Mouse (Mus musculus) heart, embryonic 12.5 days (tissue): ENCODE data around the gene Spata48. TPM values are rescaled to one million over a fixed set of nuclear protein-coding genes. Genes with fewer than 3 reads are reported as not detected.

ENCODE experiments used
- ATAC-seq: fragments of 200-750 bp; cut with Nextera tagmentation; 2 replicates; pipeline ENCODE4 v1.8.0; 2017; ENCODE audit warnings: moderate TSS enrichment, moderate library complexity; ENCODE audit not compliant: insufficient number of reproducible peaks, low FRiP score
- H3K27ac ChIP-seq: fragments of 300-500 bp; sonication (generic); 2 replicates; pipeline ENCODE4 v1.5.1; 2016; ENCODE audit warnings: mild to moderate bottlenecking, moderate library complexity; ENCODE audit not compliant: poor library complexity, severe bottlenecking
- H3K27me3 ChIP-seq: fragments of 300-500 bp; sonication (generic); replicated peaks from 2 replicates; pipeline ENCODE4 v1.6.1; 2016; ENCODE audit warnings: mild to moderate bottlenecking, moderate library complexity
- H3K36me3 ChIP-seq: fragments of 300-500 bp; sonication (generic); 2 replicates; pipeline ENCODE4 v1.6.1; 2016; ENCODE audit warnings: mild to moderate bottlenecking, moderate library complexity
- H3K4me1 ChIP-seq: fragments of 300-500 bp; sonication (generic); replicated peaks from 2 replicates; pipeline ENCODE4 v1.6.1; 2016; ENCODE audit warnings: mild to moderate bottlenecking
- H3K4me2 ChIP-seq: fragments of 300-500 bp; sonication (generic); 2 replicates; pipeline ENCODE4 v1.6.1; 2016; ENCODE audit warnings: mild to moderate bottlenecking, moderate library complexity
- H3K4me3 ChIP-seq: fragments of 300-500 bp; sonication (generic); 2 replicates; pipeline ENCODE4 v1.5.1; 2016; ENCODE audit warnings: mild to moderate bottlenecking
- H3K9ac ChIP-seq: fragments of 300-500 bp; sonication (generic); 2 replicates; pipeline ENCODE4 v1.6.1; 2016; ENCODE audit warnings: mild to moderate bottlenecking, moderate library complexity
- H3K9me3 ChIP-seq: fragments of 300-500 bp; sonication (generic); replicated peaks from 2 replicates; pipeline ENCODE4 v1.6.1; 2016; ENCODE audit warnings: mild to moderate bottlenecking, moderate library complexity
- WGBS: fragments of 180-500 bp; shearing (Covaris S2); methylation state at CpG from one replicate; pipeline ENCODE4 v1.1.7; 2016; 5-methylcytosine and 5-hydroxymethylcytosine counted together
- polyA plus RNA-seq: library from polyadenylated mRNA; unstranded; fragments of >200 nt; fragmentation: Nextera tagmentation; extraction: Ambion mirVana; gene quantifications from 2 replicates; pipeline ENCODE4 v1.2.1, GENCODE M21; 2016

The Spata48 gene
- 1.2 and 1.6 TPM in 2 replicates for polyA plus RNA-seq

DNA sequence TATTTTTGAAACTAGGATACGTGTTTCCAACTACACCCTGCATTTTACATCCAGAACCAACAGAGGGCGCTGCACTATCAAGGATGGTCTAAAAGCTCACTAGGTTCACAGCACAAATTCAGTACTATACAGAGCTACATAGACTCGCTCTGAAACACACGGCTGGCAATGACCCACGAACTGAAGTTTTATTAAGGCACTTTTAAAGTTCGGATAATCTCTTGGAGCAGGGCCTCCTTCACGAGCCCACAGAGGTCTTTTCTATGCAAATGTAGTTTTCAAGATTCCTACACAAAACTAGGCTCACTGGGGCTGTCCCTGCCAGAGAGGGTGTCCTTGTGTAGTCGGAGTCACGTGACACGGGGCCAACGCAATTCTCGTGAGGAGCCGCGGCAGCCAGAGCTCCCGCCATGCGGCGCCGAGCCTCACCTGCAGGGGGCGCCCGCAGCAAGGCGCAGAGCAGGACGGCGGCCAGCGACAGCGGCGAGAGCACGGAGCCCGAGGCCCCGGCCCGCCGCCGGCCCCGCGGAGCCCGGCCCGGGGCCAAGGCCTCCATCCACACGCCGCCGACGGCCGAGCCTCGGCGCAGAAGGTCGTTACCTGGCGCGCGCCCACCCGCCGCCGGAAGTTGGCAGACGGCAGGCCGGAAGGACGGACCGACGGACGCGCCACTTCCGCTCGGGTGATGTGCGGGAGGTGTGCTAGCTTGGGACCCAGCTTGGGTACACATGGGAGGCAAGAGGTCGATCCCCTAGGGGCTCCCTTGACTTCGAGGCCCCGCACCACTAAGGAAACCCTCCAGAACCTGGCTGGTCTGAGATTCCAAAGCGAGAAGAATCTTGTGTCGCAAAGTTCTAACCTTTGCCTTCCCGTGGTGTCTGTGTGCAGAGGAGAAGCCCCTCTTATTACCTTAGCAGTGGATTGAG, at the start of gene Spata48, which contains the start of gene Zpbp:
TSS of gene Spata48 (plus strand) at position 460 of the 926 bp plus-strand sequence.
TSS of gene Zpbp (minus strand) at position 774 of the 926 bp plus-strand sequence.
- WGBS, result 4% methylated on average over 65 of the region's 66 CpGs
- Histone ChIP-seq H3K9me3 (no peaks in the 10 kb centered on the region), H3K27me3 (0 out of 2 replicates have a peak, but pooled peaks cover under 1% of the 10 kb centered on the region), H3K36me3 (no peaks in the 10 kb centered on the region), H3K4me3 (peak within 1 kb of the TSS; percentile 79), H3K4me2 (peak within 1 kb of the TSS; percentile 82), H3K27ac (peak within 1 kb of the TSS; percentile 70), H3K9ac (peak within 1 kb of the TSS; percentile 80), H3K4me1 (no peaks in the 10 kb centered on the region)
- peak; percentile 96 for ATAC-seq

DNA sequence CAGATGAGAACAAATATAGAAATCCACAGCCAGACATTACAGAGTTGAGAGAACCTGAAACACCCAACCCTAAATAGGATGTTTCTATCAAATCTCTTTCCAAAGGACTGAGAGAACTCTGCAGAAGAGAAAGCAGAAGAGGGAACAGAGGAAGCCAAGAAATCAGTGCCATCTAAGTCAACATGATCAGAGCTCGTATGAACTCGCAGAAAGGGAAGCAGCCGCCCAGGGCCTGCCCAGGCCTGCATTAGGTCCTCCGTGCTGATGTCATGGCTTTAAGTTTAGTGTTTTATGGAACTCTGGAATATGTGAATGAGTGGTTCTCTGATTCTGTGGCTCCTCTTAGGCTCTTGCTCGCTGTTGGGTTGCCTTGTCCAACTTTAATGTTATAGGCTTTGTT, 47.7 kb upstream of the Spata48 start:
- H3K4me1 ChIP-seq, result no peaks in the 10 kb centered on the region
- no peak overlapping the region for H3K9ac ChIP-seq
- no peak overlapping the region for H3K27ac ChIP-seq
- H3K27me3 ChIP-seq, result no peaks in the 10 kb centered on the region
- WGBS, result 75% methylated on average over 5 of the region's 5 CpGs
- H3K4me3 ChIP-seq, result no peak overlapping the region
- ATAC-seq, result no peak
- no peak overlapping the region for H3K4me2 ChIP-seq
- H3K36me3 ChIP-seq, result no peaks in the 10 kb centered on the region
- no peaks in the 10 kb centered on the region for H3K9me3 ChIP-seq

DNA sequence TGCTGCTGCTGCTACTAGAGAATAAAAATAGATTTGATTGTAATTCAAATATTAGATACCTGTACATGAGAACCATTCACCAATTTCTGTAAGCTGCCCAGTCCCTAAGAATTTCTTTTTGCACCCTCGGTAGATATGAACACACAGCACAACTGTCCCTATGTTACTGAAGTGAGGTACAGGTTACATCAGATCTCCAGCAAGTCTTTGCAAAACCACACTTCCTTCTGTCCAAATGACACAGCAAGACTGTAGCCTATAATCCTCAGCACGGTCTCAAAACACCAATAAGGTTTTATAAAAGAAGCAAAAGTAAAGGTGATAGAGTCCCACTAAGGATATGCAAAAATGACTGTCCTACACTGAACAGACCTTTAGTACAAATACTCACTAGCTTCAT, 44.5 kb upstream of the Spata48 start:
- Histone ChIP-seq H3K36me3 (no peaks in the 10 kb centered on the region), H3K4me1 (no peaks in the 10 kb centered on the region), H3K27ac (no peak overlapping the region), H3K4me3 (no peak overlapping the region), H3K4me2 (no peak overlapping the region), H3K9me3 (no peaks in the 10 kb centered on the region), H3K27me3 (no peaks in the 10 kb centered on the region), H3K9ac (no peak overlapping the region)
- 77% methylated on average over 2 of the region's 2 CpGs for WGBS
- no peak for ATAC-seq

DNA sequence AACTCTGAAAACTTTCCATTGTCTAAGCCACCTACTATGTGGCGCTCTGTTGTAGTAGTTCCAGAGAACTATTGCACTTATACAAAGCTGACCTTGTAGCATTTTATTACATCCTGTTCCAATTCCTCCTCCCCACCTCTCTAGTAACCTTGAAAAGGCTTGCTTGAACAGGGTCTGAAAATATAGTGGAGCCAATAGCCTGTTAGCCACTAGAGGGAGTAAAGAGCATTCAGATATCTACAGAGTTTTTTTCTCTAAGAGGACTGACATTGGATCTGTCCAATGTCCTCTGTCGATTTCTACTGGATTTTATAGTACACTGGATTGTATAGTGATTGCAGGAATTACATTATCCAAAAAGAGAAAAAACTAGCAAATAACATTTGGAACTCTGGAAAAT, 6.9 kb upstream of the Spata48 start:
- H3K9me3 ChIP-seq, result no peaks in the 10 kb centered on the region
- 25% methylated on average over 2 of the region's 2 CpGs for WGBS
- H3K4me1 ChIP-seq, result no peaks in the 10 kb centered on the region
- H3K4me3 ChIP-seq, result no peak overlapping the region
- H3K27me3 ChIP-seq, result 0 out of 2 replicates have a peak, but pooled peaks cover 2% of the 10 kb centered on the region
- no peak overlapping the region for H3K9ac ChIP-seq
- no peak overlapping the region for H3K4me2 ChIP-seq
- no peak overlapping the region for H3K27ac ChIP-seq
- no peaks in the 10 kb centered on the region for H3K36me3 ChIP-seq
- no peak for ATAC-seq

DNA sequence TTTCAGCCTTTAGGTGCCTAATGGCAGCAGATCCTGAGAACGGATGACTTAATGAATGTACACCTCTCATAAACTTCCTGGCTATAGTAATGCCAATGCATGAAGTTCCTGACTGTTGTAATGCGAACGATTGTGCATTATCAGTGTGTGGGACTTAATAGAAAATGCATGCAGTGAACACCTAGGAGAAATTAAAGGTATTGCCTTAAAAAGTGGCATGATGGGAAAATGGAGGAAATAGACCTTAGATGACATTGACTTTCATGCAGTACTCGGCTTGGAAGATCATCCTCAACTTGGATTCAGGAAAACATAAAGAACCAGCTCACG, 632 bp downstream of the Spata48 start:
- Histone ChIP-seq H3K27me3 (no peaks in the 10 kb centered on the region; the same call in 1 of the 2 replicates), H3K27ac (no peak overlapping the region), H3K4me3 (peak overlapping the region; percentile 79), H3K4me2 (peak overlapping the region; percentile 82), H3K9ac (peak overlapping the region; percentile 80), H3K4me1 (no peaks in the 10 kb centered on the region), H3K36me3 (no peaks in the 10 kb centered on the region), H3K9me3 (no peaks in the 10 kb centered on the region)
- ATAC-seq, result no peak
- 83% methylated on average over 5 of the region's 5 CpGs for whole genome bisulfite sequencing

DNA sequence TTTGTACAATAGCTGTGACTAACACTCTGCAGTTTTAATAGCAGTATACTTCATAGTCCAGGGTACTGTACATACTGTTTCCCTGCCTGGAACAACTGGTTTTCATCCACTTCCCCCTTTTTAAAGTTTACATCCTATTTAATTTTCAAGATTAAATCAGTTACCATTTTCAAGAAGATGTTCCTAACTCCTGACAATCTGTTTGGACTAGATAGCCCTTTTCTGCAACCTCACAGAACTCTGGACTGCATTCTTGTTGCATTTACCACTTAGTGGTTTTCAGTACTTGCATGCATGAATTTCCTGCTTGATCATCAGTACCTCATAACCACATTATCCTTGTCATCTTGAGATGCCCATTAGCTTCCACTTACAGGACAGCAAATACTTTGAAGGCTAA, 7.0 kb downstream of the Spata48 start:
- Histone ChIP-seq H3K9ac (no peak overlapping the region), H3K27ac (no peak overlapping the region), H3K27me3 (no peaks in the 10 kb centered on the region; the same call in 1 of the 2 replicates), H3K36me3 (no peaks in the 10 kb centered on the region), H3K9me3 (no peaks in the 10 kb centered on the region), H3K4me1 (no peaks in the 10 kb centered on the region), H3K4me2 (no peak overlapping the region), H3K4me3 (no peak overlapping the region)
- ATAC-seq, result no peak

DNA sequence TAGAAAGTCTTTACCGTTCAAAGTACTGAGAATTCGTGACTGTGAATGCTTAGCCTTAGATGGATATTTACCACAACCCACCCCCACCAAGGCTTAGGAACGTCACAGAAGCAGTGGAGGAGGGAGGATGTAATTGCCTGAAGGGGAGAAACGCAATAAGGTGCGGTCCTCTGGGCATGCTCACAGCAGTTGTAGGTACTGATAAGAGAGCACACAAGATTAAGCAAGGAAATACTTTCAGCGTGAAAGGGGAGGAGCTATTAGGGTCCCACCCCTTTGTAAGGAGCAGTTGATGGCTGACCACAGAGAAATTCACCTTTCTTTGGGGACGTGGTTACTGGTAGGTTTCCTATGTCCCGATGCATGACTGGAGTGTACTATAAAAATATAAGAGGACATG, 22.5 kb downstream of the Spata48 start:
- no peak for ATAC-seq
- Histone ChIP-seq H3K4me2 (no peak overlapping the region), H3K36me3 (no peaks in the 10 kb centered on the region), H3K4me3 (no peak overlapping the region), H3K9me3 (no peaks in the 10 kb centered on the region), H3K9ac (no peak overlapping the region), H3K27ac (no peak overlapping the region), H3K27me3 (no peaks in the 10 kb centered on the region), H3K4me1 (no peaks in the 10 kb centered on the region)
- WGBS, result 39% methylated on average over 8 of the region's 8 CpGs

DNA sequence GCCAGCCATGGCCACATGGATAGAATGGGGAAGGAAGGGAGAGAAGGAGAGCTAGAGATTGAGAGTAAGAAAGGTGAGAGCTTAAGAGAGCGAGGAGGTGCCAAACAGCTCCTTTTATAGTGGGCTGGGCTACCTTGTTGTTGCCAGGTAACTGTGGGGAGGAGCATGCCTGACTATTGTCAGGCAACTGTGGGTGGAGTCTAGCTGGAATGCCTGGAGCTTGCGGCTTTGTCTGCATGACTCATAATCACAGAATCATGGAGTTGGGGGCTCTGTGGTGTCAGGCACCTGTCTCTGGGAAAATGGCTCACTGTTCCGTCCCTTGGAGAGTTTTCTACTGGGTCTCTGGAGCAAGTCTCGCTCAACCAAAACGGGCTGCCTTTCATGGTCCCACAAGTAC, 30.1 kb downstream of the Spata48 start:
- no peak overlapping the region for H3K27ac ChIP-seq
- no peak overlapping the region for H3K4me3 ChIP-seq
- H3K36me3 ChIP-seq, result no peaks in the 10 kb centered on the region
- H3K27me3 ChIP-seq, result no peaks in the 10 kb centered on the region
- 66% methylated on average over 5 of the region's 5 CpGs for WGBS
- no peaks in the 10 kb centered on the region for H3K9me3 ChIP-seq
- no peaks in the 10 kb centered on the region for H3K4me1 ChIP-seq
- H3K4me2 ChIP-seq, result no peak overlapping the region
- no peak overlapping the region for H3K9ac ChIP-seq
- ATAC-seq, result no peak

DNA sequence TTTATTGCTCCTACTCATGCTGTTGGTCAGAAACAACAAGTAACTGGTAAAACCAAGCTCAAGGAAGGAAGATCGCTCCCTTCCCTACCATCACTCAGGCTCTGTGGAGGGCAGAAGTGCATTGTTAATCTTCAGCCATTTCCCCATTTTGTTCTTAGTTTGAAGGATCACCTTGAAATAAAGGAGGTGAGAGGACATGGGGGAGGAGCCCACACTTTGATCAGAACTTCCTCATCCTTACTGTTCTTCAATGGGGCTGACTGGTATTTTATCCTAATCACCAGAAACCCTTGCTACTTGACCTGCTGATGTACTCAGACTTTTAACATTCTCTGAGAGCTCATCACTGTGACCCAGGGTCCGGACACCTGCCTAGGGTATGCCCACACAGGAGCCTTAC, 33.8 kb downstream of the Spata48 start:
- Histone ChIP-seq H3K9ac (no peak overlapping the region), H3K27ac (no peak overlapping the region), H3K9me3 (no peaks in the 10 kb centered on the region), H3K36me3 (no peaks in the 10 kb centered on the region), H3K27me3 (no peaks in the 10 kb centered on the region), H3K4me2 (no peak overlapping the region), H3K4me1 (no peaks in the 10 kb centered on the region), H3K4me3 (no peak overlapping the region)
- WGBS, result 83% methylated on average over 2 of the region's 2 CpGs
- ATAC-seq, result no peak

DNA sequence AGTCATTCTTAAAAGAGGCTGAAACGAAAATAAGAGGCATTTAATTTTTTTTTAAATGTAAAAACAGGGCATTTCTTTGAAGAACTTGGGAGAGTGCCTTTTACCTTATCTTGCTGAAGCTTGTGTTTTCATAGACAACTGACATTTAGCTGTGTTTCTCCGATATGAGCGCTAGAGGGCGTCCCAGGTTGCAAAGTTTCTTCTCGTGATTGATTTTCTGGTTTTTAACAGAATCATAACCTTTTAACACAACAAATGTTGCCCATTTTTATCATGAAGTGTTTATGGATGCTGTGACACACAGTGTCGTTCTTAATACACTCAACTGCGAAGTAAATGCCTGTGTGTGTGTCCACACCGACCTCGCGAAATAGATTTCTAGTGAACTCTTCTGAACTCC, 38.0 kb downstream of the Spata48 start:
- H3K27me3 ChIP-seq, result no peaks in the 10 kb centered on the region
- WGBS, result 22% methylated on average over 10 of the region's 10 CpGs
- no peaks in the 10 kb centered on the region for H3K4me1 ChIP-seq
- no peak for ATAC-seq
- no peak overlapping the region for H3K9ac ChIP-seq
- H3K4me3 ChIP-seq, result no peak overlapping the region
- no peaks in the 10 kb centered on the region for H3K36me3 ChIP-seq
- H3K27ac ChIP-seq, result no peak overlapping the region
- no peaks in the 10 kb centered on the region for H3K9me3 ChIP-seq
- H3K4me2 ChIP-seq, result peak overlapping the region; percentile 38

DNA sequence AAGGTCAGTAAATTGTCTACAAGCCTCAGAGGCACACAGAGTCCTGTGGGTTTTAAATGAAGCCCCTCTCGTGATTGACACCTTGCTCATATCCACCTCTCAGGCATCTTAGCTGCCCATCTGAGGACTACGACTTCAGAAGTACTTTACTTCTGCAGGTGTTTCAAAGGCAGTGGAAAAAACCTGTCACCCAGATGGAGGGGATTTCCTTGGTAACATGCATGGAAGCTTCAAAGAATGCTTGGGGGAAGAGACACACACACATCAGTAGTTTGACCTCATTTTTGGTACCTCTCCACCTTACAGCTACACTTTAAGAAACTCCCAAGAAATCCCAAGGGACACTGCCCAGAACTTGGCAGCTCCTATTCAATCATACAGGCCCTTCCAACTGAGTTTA, 44.3 kb downstream of the Spata48 start:
- H3K4me2 ChIP-seq, result no peak overlapping the region
- no peaks in the 10 kb centered on the region for H3K36me3 ChIP-seq
- no peaks in the 10 kb centered on the region for H3K27me3 ChIP-seq
- no peak overlapping the region for H3K9ac ChIP-seq
- H3K27ac ChIP-seq, result no peak overlapping the region
- no peaks in the 10 kb centered on the region for H3K9me3 ChIP-seq
- H3K4me1 ChIP-seq, result no peaks in the 10 kb centered on the region
- no peak overlapping the region for H3K4me3 ChIP-seq
- ATAC-seq, result no peak
- 76% methylated on average over 2 of the region's 2 CpGs for WGBS

DNA sequence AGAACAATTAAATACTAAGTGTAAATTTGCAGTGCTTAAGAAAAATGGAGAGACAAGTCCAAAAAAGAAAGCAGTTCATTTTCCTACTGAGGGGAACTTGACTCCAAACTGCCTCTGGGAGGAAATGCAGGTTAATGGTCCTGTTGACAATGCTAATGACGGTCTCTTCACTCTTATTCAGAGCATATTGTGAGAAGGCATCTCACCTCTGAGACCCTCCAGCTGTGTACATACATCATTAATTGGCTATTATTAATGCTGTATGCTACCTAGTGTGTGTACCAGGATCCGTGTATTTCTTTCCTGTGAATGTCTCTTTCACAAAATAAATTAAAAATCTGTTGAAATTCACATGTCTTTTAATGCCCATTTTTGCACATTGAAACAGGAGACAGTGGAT, 47.5 kb downstream of the Spata48 start:
- Histone ChIP-seq H3K4me3 (no peak overlapping the region), H3K27me3 (no peaks in the 10 kb centered on the region), H3K4me1 (no peaks in the 10 kb centered on the region), H3K4me2 (no peak overlapping the region), H3K9ac (no peak overlapping the region), H3K9me3 (no peaks in the 10 kb centered on the region), H3K27ac (no peak overlapping the region), H3K36me3 (no peaks in the 10 kb centered on the region)
- 66% methylated on average over 2 of the region's 2 CpGs for WGBS
- ATAC-seq, result no peak
